Mouse (Mus musculus): Measurements from ENCODE around the gene Atxn10. TPM values are rescaled to one million over a fixed set of nuclear protein-coding genes. Genes with fewer than 3 reads are reported as not detected.
"Not testable (repeated sequence)": the region's sequence is repeated elsewhere in the genome, so short reads cannot be mapped to it uniquely, and the experiment has no call there.

Atxn10 gene
- polyA plus RNA-seq, 1 experiment from 2014 or later: 211 TPM

DNA sequence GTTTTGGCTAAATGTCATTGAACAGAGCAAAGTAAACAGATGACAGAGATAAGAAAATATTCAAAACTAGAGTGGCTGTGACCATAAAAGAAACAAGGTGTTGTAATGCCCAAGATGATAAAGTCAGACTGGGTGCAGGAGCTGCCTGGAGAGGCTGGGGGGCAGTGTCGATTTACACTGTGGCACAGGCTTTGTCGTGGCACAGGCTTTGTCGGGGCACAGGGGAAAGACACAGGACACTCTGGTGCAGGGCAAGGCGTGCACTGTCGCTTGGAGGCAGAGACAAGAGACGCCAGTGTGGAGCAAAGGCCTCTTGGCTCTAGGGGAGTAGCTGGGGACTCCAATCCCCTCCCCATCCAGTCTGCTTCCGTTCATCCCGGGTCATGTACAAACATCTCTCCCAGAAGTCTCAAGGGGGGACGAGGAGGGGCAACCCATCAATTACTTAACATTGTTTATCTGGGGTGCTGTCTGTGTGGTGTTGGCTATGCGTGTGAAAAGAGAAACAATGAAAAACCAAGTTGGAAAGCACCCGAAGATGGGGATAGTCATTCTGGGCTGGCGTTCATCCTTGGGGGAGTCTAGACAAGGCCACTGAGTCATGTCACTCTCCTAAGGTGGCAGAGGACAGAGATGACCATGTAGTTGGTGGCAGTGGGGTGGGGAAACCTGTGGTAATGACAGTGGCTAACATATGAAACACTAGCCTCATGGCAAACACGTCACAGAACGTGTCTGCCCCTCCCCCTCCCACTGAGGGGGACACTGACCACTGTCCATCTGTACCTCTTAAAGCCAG lies 19.5 kb upstream of the Atxn10 start:
- H3K36me3 ChIP-seq: no peaks in the 10 kb centered on the region
- ATAC-seq: no peak
- 41% methylated on average over 14 of the region's 14 CpGs for WGBS

DNA sequence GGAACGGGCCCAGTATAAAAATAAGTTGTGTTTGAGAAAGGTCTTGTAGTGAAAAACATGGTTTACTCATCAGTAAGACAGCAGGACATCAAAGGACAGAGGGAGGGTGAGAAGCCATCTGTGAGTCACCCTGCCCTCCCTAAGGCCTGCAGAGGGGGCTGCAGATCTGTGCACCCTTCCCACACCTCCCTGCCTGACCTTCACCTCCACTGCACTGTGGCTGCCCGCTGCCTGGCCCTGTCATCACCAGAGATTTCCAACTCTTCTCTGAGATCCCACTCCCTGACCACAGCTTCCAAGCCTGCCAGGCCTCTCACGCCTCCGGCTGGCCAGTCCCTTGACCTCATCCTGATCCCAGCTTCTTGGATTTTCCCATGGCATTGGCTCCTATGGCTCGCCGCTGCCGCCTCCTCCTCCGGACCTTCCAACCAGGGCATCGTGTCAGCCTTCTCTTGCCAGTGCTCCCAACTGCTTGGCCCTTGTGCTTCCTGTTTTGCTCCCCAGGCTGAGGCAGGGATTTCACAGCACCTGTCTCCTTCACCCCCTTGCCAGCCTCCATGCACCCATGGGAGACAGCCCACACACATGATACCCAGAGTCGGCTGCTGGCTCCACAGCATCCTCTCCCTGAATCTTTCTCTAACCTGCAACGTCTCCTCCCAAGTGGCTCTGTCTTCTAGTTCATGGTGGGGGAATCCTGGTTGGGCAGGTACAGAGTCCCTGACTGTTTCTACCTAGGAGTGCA lies 15.9 kb upstream of the Atxn10 start:
- 78% methylated on average over 11 of the region's 11 CpGs for WGBS

More for the DNA sequence above, 19.5 kb upstream of the Atxn10 start:
- Histone ChIP-seq H3K4me3 (replicated peaks) (no peak overlapping the region), H3K4me1 (replicated peaks) (peaks cover 20% of the 10 kb centered on the region), H3K27ac (no peak overlapping the region), H3K9ac (no peak overlapping the region), H3K9me3 (no peaks in the 10 kb centered on the region), H3K4me2 (replicated peaks) (no peak overlapping the region), H3K27me3 (replicated peaks) (no peaks in the 10 kb centered on the region)

DNA sequence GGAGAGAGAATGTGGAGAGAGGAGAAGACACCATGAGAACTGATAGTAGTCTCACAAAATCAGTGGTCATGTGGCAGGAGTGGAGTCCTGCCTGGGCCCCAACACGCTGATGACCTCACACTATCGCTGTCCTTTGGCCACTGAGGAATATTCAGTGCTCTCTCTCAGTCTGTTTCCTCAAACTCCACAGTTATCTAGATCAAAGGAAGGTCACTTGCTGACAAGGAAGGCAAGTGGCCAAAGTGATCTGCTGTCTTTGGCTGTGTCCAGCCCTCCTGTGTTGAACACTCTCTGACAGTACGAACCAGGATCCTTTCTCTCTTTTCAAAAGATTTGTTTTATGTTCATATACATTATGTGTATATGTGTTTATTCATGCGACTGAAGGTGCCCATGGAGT lies 12.8 kb upstream of the Atxn10 start:
- H3K36me3 ChIP-seq: no peaks in the 10 kb centered on the region
- no peak overlapping the region for H3K27ac ChIP-seq
- no peak for ATAC-seq
- 86% methylated on average over 4 of the region's 4 CpGs for WGBS
- no peaks in the 10 kb centered on the region for H3K27me3 ChIP-seq (replicated peaks)
- no peaks in the 10 kb centered on the region for H3K9me3 ChIP-seq
- no peak overlapping the region for H3K4me2 ChIP-seq (replicated peaks)
- H3K9ac ChIP-seq: no peak overlapping the region
- H3K4me1 ChIP-seq (replicated peaks): no peaks in the 10 kb centered on the region
- no peak overlapping the region for H3K4me3 ChIP-seq (replicated peaks)

More for the DNA sequence above, 15.9 kb upstream of the Atxn10 start:
- Histone ChIP-seq H3K27ac (no peak overlapping the region), H3K27me3 (replicated peaks) (no peaks in the 10 kb centered on the region), H3K9ac (no peak overlapping the region), H3K36me3 (no peaks in the 10 kb centered on the region), H3K4me3 (replicated peaks) (no peak overlapping the region), H3K4me2 (replicated peaks) (no peak overlapping the region), H3K9me3 (no peaks in the 10 kb centered on the region), H3K4me1 (replicated peaks) (peaks cover 9% of the 10 kb centered on the region; the same call in 1 of the 2 replicates)
- ATAC-seq: no peak

DNA sequence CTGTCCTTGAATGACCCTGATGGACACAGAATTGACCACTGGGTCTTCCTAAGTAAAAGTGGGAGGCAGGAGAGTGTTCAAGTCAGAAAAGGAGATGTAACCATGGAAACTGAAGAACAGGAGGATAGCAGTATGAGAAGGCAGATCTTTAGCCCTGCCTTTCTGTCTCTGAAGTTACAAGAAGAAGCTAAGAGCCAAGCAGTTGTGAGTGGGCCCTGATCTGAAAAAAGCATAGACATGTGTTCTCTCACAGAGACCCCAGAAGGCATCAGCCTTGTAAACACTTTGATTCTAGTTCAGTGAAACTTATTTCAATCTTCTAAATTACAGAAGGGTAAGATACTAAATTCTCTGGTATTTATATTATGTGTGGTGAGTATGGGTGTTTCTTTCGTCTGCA lies 11.6 kb upstream of the Atxn10 start:
- 97% methylated on average over 1 of the region's 1 CpGs for WGBS
- Histone ChIP-seq H3K4me2 (replicated peaks) (no peak overlapping the region), H3K9ac (no peak overlapping the region), H3K9me3 (no peaks in the 10 kb centered on the region), H3K4me3 (replicated peaks) (no peak overlapping the region), H3K27me3 (replicated peaks) (no peaks in the 10 kb centered on the region), H3K4me1 (replicated peaks) (no peaks in the 10 kb centered on the region), H3K36me3 (no peaks in the 10 kb centered on the region), H3K27ac (no peak overlapping the region)
- no peak for ATAC-seq

DNA sequence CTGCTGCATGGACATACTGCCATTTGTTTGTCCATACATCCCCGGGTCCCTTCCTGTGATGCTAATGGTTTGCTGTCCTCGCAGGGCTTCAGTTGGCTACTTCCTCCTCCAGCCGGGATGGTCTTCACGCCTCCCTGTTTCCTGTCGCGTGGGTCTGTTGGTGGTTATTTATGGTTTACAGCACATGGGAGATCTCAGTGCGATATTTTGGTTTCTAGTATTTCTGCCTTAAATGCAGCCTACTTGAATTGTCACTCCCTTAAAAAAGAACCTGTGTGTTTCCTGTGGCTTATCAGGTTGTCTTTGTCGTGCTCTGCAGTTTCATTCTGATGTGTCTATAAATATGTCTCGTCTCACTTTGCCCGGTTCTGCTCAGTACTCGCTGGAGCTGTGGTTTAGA lies 8.2 kb upstream of the Atxn10 start:
- Histone ChIP-seq H3K27me3 (replicated peaks) (no peaks in the 10 kb centered on the region), H3K9ac (no peak overlapping the region), H3K36me3 (no peaks in the 10 kb centered on the region), H3K27ac (no peak overlapping the region), H3K4me3 (replicated peaks) (no peak overlapping the region), H3K4me1 (replicated peaks) (no peaks in the 10 kb centered on the region), H3K4me2 (replicated peaks) (no peak overlapping the region), H3K9me3 (no peaks in the 10 kb centered on the region)
- whole genome bisulfite sequencing: 42% methylated on average over 11 of the region's 11 CpGs
- no peak for ATAC-seq

DNA sequence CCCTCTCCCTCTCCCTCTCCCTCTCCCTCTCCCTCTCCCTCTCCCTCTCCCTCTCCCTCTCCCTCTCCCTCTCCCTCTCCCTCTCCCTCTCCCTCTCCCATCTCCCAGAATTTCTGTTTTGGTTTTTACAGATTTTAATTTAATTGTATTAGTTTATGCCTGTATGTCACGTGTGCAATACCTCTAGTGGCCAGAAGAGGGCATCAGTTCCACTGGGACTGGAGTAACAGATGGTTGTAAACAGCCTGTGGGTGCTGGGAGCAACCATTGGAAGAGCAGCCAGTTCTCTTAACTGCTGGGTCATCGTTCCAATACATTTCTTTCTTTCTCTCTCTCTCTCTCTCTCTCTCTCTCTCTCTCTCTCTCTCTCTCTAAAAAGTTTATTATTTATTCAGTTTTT lies 7.6 kb upstream of the Atxn10 start:
- not testable (repeated sequence) for H3K9me3 ChIP-seq; H3K27me3 ChIP-seq (replicated peaks); H3K4me1 ChIP-seq (replicated peaks); ATAC-seq; H3K27ac ChIP-seq; H3K4me3 ChIP-seq (replicated peaks); H3K9ac ChIP-seq; H3K36me3 ChIP-seq; H3K4me2 ChIP-seq (replicated peaks)
- WGBS: 81% methylated on average over 2 of the region's 2 CpGs

DNA sequence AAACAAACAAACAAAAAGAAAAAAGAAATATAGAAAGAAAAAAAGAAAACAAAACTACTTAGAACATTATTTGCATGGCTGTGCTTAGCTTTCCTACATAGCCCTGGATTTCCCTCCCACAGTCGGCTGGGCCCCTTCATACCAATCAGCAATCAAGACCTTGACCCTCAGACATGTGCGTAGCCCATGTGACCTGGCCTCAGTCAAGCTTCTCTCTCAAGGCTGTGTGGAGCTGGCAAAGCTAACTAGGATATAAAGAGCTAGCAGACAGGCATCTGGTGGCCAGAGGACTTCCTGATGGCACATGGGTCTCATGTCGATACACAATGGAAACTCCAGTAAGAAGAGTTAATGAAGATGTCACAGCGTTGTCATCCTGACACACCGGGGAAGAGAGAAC lies 6.9 kb upstream of the Atxn10 start:
- Histone ChIP-seq H3K4me1 (replicated peaks) (no peaks in the 10 kb centered on the region), H3K4me2 (replicated peaks) (no peak overlapping the region), H3K36me3 (no peaks in the 10 kb centered on the region), H3K9ac (no peak overlapping the region), H3K9me3 (no peaks in the 10 kb centered on the region), H3K4me3 (replicated peaks) (no peak overlapping the region), H3K27me3 (replicated peaks) (no peaks in the 10 kb centered on the region), H3K27ac (no peak overlapping the region)
- no peak for ATAC-seq
- WGBS: 90% methylated on average over 5 of the region's 5 CpGs

DNA sequence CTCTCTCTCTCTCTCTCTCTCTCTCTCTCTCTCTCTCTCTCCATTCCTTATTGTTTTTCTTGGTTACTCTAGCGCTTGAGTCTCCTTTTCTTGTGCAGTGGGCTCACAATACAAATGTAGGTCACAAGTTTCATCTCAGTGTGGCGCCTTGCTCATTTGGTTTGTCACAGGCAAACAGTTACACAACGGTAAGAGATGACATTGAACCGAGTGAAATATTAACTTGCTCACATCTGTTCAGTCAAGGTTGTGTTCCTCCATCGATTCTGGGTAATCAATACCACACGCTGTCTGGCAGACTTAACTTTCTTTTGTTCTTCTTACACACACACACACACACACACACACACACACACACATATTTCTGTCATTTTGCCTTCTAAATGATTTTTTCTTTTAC lies 6.0 kb upstream of the Atxn10 start:
- Histone ChIP-seq H3K36me3 (no peaks in the 10 kb centered on the region), H3K9ac (no peak overlapping the region), H3K27ac (no peak overlapping the region), H3K4me1 (replicated peaks) (no peaks in the 10 kb centered on the region), H3K27me3 (replicated peaks) (no peaks in the 10 kb centered on the region), H3K4me3 (replicated peaks) (no peak overlapping the region), H3K4me2 (replicated peaks) (no peak overlapping the region), H3K9me3 (no peaks in the 10 kb centered on the region)
- ATAC-seq: no peak
- 69% methylated on average over 6 of the region's 6 CpGs for WGBS

DNA sequence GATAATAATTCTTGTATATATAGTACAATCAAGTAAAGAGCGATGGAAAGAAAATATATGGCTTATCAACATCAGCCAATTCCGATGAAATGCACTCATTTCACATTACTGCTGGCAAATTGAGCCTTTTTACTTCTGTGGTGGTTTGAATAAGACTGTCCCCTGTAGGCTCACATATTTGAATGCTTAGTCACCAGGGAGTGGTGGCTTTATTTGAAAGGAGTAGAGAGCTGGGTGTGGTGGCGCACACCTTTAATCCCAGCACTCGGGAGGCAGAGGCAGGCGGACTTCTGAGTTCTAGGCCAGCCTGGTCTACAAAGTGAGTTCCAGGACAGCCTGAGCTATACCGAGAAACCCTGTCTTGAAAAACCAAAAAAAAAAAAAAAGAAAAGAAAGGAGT lies 2.5 kb upstream of the Atxn10 start:
- H3K27me3 ChIP-seq (replicated peaks); H3K27ac ChIP-seq; ATAC-seq; H3K36me3 ChIP-seq; H3K9ac ChIP-seq; H3K9me3 ChIP-seq; H3K4me3 ChIP-seq (replicated peaks); H3K4me1 ChIP-seq (replicated peaks); H3K4me2 ChIP-seq (replicated peaks): not testable (repeated sequence)
- WGBS: 92% methylated on average over 6 of the region's 6 CpGs

DNA sequence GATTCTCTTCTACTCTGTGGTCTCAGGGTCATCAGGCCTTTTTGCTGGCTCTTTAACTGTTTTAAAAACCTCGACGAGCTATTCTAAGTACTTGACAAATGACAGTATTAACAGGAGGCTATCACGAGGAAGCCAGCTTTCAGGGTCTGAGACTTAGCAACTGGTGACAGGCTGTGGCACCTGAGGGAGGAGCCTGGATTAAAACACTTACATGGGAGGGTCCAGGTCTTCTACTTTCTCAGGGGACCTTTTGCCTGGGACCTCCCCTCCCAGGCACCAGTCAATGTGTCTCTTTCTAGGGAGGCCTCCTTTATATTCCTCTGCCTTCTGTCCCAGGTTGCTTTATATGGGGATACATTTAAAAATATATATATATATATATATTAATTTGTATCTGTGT lies 1.8 kb upstream of the Atxn10 start:
- no peak overlapping the region for H3K4me2 ChIP-seq (replicated peaks)
- H3K4me1 ChIP-seq (replicated peaks): peaks cover 7% of the 10 kb centered on the region
- H3K27ac ChIP-seq: no peak overlapping the region
- H3K4me3 ChIP-seq (replicated peaks): no peak overlapping the region
- 59% methylated on average over 3 of the region's 3 CpGs for WGBS
- no peaks in the 10 kb centered on the region for H3K27me3 ChIP-seq (replicated peaks)
- H3K9me3 ChIP-seq: no peaks in the 10 kb centered on the region
- ATAC-seq: no peak
- H3K9ac ChIP-seq: no peak overlapping the region
- H3K36me3 ChIP-seq: no peaks in the 10 kb centered on the region

DNA sequence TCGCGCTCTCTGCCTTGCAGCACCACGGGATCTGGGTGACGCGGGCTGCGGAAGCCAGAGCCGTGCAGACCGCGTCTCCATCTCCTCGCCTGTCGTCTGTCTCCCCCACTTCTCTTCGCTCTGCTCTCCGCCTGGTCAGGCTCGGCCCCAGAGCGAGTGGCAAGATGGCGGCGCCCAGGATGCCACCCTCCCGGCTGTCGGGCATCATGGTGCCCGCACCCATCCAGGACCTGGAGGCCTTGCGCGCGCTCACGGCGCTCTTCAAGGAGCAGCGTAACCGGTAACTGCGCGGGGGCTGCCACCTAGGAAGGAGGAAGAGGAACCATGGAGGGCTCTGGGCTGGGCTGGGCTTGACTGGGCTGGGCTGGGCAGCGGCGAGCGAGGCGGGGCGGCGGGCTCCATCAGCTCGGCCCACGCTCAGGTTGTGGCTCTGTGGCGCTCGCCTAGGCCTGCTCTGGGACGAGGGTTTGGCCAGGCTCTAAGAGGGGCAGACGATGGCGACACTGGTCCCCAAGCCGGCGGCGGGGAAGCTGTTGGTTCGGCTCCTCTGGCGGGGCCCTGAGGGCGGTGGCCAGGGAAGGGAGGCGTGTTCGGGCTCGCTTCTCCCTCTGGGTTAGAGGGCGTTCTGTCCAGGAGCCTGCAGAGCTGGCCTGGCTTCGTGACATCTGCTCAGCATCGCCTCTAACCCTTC lies 401 bp downstream of the Atxn10 start:
- H3K27me3 ChIP-seq (replicated peaks): no peaks in the 10 kb centered on the region
- peak overlapping the region; percentile 92 for H3K9ac ChIP-seq
- peak overlapping the region; percentile 99 for H3K4me3 ChIP-seq (replicated peaks)
- no peaks in the 10 kb centered on the region for H3K9me3 ChIP-seq
- peak overlapping the region; percentile 71 for H3K4me2 ChIP-seq (replicated peaks)
- WGBS: under 1% methylated on average over 54 of the region's 54 CpGs
- no peaks in the 10 kb centered on the region for H3K36me3 ChIP-seq
- peaks cover 7% of the 10 kb centered on the region for H3K4me1 ChIP-seq (replicated peaks)
- ATAC-seq: peak; percentile 94
- peak overlapping the region; percentile 95 for H3K27ac ChIP-seq

DNA sequence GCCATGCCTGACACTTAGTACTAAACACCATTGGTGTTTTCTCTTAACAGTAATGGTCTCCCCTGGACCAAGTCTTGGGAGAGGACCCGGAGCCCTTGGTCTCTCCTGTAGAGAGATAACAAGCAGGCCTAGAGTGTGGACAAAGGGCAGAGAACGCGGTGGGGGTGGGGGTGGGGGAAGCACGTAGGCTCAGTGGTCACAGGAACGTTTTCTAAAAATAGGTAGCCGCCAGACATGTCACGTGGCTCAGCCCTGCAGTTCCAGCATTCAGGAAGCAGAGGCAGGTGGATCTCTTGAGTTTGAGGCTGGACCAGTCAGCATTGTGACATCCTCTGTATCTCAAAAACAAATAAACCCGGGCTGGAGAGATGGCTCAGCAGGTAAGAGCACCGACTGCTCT lies 1.2 kb downstream of the Atxn10 start:
- Histone ChIP-seq H3K36me3 (no peaks in the 10 kb centered on the region), H3K4me3 (replicated peaks) (peak overlapping the region; percentile 99), H3K9me3 (no peaks in the 10 kb centered on the region), H3K4me1 (replicated peaks) (peaks cover 7% of the 10 kb centered on the region), H3K27me3 (replicated peaks) (no peaks in the 10 kb centered on the region), H3K27ac (peak overlapping the region; percentile 95), H3K9ac (peak overlapping the region; percentile 92), H3K4me2 (replicated peaks) (peak overlapping the region; percentile 71)
- ATAC-seq: peak; percentile 31; the same call in 1 of the 2 replicates
- WGBS: 35% methylated on average over 9 of the region's 9 CpGs
